Mouse (Mus musculus): ENCODE measurements at regions not wholly inside any gene's neighbourhood (a gene's known extent, or its start where the extent isn't known, plus 50 kb on each side); places are given as distances from the start of the nearest gene placed in this dataset.
"Not testable (repeated sequence)": the region's sequence is repeated elsewhere in the genome, so short reads cannot be mapped to it uniquely, and the experiment has no call there.

GRCm38 (mm10) chrX:15846119-15846877 lies 676.4 kb upstream of the Cypt1 start:
- not testable (repeated sequence) for TF ChIP-seq POLR2A (IDR thresholded peaks at IDR 0.05; ENCODE audit: borderline replicate concordance, insufficient read depth, low read length); CTCF (IDR thresholded peaks at IDR 0.05; ENCODE audit: borderline replicate concordance, insufficient read depth, low read depth, low read length)

Measured in cerebellum, adult 2 months (tissue).